Mouse (Mus musculus) thymus, postnatal 14 days (tissue): ENCODE results near the gene Txnrd2.

Source experiments
- DNase-seq: peaks from one replicate; pipeline ENCODE4 v3.0.0; 2021

The Txnrd2 gene

DNA sequence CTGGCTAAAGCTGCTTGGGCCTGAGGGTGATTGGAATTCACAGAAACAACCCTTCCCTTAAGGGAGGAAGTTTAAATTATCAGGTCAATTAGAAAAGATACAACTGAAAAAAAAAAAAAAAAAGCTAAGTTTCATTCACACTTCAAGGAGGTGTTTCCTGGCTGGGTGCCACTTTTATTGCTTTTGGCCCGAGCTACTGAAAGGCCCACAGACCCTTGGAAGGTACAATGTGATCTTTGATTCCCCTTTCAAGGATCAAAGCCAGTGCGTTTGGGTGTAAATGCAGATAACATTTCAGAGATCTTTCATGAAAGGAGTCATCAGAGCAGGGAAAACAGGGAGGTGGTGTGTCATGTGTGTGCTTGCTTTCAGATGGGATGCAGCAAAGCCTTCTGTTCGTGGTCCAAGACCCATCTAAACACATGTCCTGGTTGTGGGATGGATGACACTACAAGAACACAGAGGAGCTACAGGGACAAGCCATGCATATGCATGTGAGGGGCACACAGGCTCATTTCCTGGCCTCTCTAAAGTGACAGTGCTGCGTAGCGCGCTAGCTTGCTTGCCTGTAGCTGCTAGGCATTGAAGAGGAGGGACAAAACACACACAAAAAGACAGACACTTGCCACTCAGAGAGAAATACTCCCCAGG lies 71.8 kb downstream of the Txnrd2 start:
- DNase-seq, result peak; percentile 74

GRCm38 (mm10) chr16:18498558-18498990 lies 72.4 kb downstream of the Txnrd2 start, which contains the start of the genes Gnb1l and Rtl10:
TSS of gene Gnb1l (plus strand) at chr16:18498713.
TSS of gene Rtl10 (plus strand) at chr16:18498901.
- peak; percentile 99 for DNase-seq

GRCm38 (mm10) chr16:18498996-18499395 lies 72.8 kb downstream of the Txnrd2 start:
- no peak for DNase-seq

- peak; percentile 68 for DNase-seq
Observed at GRCm38 (mm10) chr16:18501531-18501930, 75.3 kb downstream of the Txnrd2 start.

DNA sequence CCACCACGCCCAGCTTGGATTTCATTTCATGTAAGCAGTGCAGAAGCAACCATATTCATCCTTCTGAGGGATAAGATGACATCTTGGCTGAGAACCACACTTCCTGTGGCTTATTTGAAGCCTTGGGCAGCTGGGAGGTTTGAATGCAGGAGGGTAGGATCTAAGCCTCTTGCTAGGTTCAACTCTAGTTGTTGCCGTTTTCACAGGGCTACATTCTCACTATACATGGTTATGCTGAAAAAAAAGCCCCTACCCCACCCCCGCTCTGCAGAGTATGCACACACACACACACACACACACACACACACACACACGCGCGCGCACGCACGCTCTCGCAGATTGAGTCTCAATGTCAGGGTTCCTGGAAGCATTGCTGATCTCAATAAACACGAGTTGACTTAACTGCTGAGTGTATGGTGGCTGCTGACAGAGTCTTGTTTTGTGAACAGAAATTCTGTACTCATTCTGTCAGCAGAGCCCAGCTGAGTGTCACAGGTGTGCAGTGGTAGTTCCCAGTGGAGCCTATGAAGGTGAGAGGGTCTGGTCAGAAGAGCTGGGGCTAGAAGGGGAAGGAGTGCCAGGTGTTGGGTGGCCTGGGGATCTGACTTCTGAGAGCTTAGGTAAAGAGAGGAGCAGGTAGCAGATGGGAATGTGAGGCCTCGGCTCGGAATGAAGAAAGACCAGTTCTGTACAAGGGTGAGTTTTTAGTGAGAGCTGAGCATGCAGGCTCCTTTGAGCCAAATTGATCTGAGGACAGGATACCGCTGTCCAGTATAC lies 77.6 kb downstream of the Txnrd2 start:
- peak; percentile 71 for DNase-seq

- DNase-seq, result no peak
Observed at GRCm38 (mm10) chr16:18506524-18507199, 80.5 kb downstream of the Txnrd2 start.

- no peak for DNase-seq
Observed at GRCm38 (mm10) chr16:18507200-18507549, 81.0 kb downstream of the Txnrd2 start.

DNA sequence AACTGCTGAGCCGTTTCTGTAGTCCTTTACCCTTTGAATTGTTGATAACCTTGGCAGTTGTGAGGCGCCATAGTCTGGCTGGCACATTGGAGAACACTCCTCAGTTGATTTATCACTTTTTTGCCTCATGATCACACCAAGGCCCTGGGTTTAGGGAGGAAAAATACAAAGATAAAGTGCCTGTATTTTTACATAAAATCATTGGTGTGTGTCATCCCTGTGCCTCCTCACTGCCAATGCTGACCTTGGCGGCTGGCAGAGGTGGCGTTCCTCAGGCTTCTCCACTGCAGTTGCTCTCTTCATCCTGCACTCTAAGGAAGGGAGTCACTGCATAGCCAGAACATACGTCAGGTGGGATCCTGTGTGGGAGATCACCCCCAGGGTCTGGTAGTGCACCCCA lies 85.6 kb downstream of the Txnrd2 start:
- DNase-seq, result no peak

GRCm38 (mm10) chr16:18513508-18513907 lies 87.3 kb downstream of the Txnrd2 start:
- no peak for DNase-seq

GRCm38 (mm10) chr16:18518091-18518490 lies 91.9 kb downstream of the Txnrd2 start:
- DNase-seq, result peak; percentile 85

DNA sequence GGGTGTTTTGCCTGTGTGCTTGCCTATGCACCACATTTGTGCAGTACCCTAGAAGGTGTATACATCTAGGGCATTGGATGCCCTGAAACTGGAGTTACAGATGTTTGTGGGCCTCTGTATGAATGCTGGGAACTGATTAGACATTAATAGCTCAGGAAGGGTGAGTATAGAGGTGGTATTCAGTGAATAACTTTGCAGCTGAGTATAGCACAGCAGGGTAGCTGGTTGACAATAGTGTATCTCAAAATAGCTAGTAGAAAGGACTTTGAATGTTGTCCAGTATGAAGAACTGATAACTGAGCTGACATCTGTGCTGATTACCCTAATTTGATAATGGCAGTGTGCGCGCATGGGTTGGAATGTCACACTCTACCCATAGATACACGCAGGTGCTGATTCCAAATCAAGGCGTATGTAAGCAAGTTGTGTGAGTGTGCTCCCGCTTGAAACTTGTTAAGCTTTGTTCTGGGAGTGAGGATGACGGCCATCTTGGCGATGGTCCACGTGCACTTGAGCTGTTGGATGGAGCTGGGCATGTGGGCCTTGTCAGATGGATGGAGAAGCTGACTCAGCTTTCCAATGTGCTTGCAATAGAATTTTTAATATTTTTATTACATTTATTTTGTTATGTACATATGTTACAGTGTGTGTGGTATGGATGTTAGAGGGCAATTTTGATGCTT lies 97.5 kb downstream of the Txnrd2 start:
- DNase-seq, result no peak

GRCm38 (mm10) chr16:18528656-18529055 lies 102.5 kb downstream of the Txnrd2 start:
- no peak for DNase-seq
